In the genomic region with DNA sequence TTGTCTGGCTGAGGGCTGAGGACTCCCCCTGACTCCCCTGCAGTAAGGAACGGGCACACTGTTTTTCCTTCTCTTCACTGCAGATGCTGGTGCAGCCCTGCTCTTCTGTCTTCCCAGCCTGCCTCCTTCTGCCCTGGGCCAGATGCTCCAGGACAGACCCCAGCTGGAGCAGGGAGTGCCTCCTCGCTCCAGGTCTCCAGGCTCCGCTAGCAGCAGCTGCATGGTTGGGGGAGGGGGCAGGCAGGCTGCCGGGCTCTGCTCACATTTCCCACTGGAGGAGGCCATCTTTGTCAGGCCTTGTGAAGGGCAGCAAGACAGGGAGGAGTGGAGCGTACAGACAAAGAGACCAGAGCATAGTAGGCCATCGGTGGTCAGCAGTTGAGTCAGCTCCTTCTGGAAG, we compare ENCODE assay signal across 10 mouse cellular contexts. TPM values are rescaled to one million over a fixed set of nuclear protein-coding genes. Genes with fewer than 3 reads are reported as not detected.
DNase-seq lines count a peak whose midpoint lies in the region; ATAC-seq lines count a peak whose summit lies in the region.
"Had no signal": no experiment of that assay in that cellular context is flagged by ENCODE, and none has a peak within 500 bp of the region (broad histone marks: within the 10 kb centered on the region; RNA-seq: fewer than 3 reads in every experiment).

No protein-coding gene starts in this region.

- H3K9me3 ChIP-seq in embryonic facial prominence, embryonic 13.5 days = no peaks in the 10 kb centered on the region
- no peaks in the 10 kb centered on the region for H3K9me3 ChIP-seq in hindbrain, embryonic 16.5 days (ENCODE audit: control insufficient read depth, low read length)
- H3K9me3 ChIP-seq in neural tube, embryonic 15.5 days (replicated peaks) = no peaks in the 10 kb centered on the region

- H3K36me3 ChIP-seq in embryonic facial prominence, embryonic 13.5 days = no peaks in the 10 kb centered on the region
- peaks cover 29% of the 10 kb centered on the region for H3K36me3 ChIP-seq in hindbrain, embryonic 16.5 days (ENCODE audit: control insufficient read depth, insufficient read depth, low read length)
- H3K36me3 ChIP-seq in neural tube, embryonic 15.5 days = peaks cover 34% of the 10 kb centered on the region

- H3K4me2 ChIP-seq in embryonic facial prominence, embryonic 13.5 days = 0 out of 2 replicates have a peak overlapping the region, but pooled peaks have one; percentile 5
- peak overlapping the region; percentile 69 for H3K4me2 ChIP-seq in hindbrain, embryonic 16.5 days (ENCODE audit: low read length)
- peak overlapping the region; percentile 76 for H3K4me2 ChIP-seq in neural tube, embryonic 15.5 days

- WGBS in embryonic facial prominence, embryonic 13.5 days = 21% methylated on average over 6 of the region's 6 CpGs
- WGBS in hindbrain, embryonic 16.5 days = 10% methylated on average over 6 of the region's 6 CpGs
- 9% methylated on average over 6 of the region's 6 CpGs for WGBS in neural tube, embryonic 15.5 days

- H3K4me1 ChIP-seq in embryonic facial prominence, embryonic 13.5 days = peaks cover 15% of the 10 kb centered on the region
- peaks cover 7% of the 10 kb centered on the region for H3K4me1 ChIP-seq in hindbrain, embryonic 16.5 days (ENCODE audit: control insufficient read depth, insufficient read depth, low read depth, low read length)
- H3K4me1 ChIP-seq in neural tube, embryonic 15.5 days = peaks cover 24% of the 10 kb centered on the region

- peaks cover 46% of the 10 kb centered on the region for H3K27me3 ChIP-seq in embryonic facial prominence, embryonic 13.5 days
- H3K27me3 ChIP-seq in hindbrain, embryonic 16.5 days (replicated peaks; ENCODE audit: control insufficient read depth, insufficient read depth, low read length) = peaks cover 2% of the 10 kb centered on the region
- H3K27me3 ChIP-seq in neural tube, embryonic 15.5 days (replicated peaks) = 0 out of 2 replicates have a peak, but pooled peaks cover 2% of the 10 kb centered on the region

- peak; percentile 39 to 52 for DNase-seq in cerebellum, postnatal 14 days
- no peak for DNase-seq in cerebellum, adult 11-12 months
- DNase-seq in kidney, adult 18-20 months = no peak
- DNase-seq: cerebellum, adult 9-11 months had no signal

- H3K4me3 ChIP-seq in embryonic facial prominence, embryonic 13.5 days = no peak overlapping the region
- H3K4me3 ChIP-seq in hindbrain, embryonic 16.5 days (ENCODE audit: low read length) = peak overlapping the region; percentile 50
- peak overlapping the region; percentile 50 for H3K4me3 ChIP-seq in neural tube, embryonic 15.5 days (replicated peaks)

- no peak overlapping the region for H3K27ac ChIP-seq in embryonic facial prominence, embryonic 13.5 days
- H3K27ac ChIP-seq in hindbrain, embryonic 16.5 days (ENCODE audit: low read depth, low read length) = peak overlapping the region; percentile 51
- H3K27ac ChIP-seq in neural tube, embryonic 15.5 days (replicated peaks) = peak overlapping the region; percentile 80

- no peak for ATAC-seq in embryonic facial prominence, embryonic 13.5 days (ENCODE audit: insufficient number of reproducible peaks, insufficient read depth, low FRiP score, low TSS enrichment, low read depth)
- peak; percentile 16; the same call in 1 of the 2 replicates for ATAC-seq in hindbrain, embryonic 16.5 days
- no peak; the same call in 1 of the 2 replicates for ATAC-seq in neural tube, embryonic 15.5 days (ENCODE audit: low FRiP score)
- ATAC-seq in inflammation-experienced regulatory T-cells, adult 6 months = no peak
- no peak for ATAC-seq in cerebellum, adult (ENCODE audit: insufficient number of reproducible peaks, low FRiP score, low TSS enrichment)
- ATAC-seq: intestine, postnatal 0 days had no signal

- no peak overlapping the region for H3K9ac ChIP-seq in embryonic facial prominence, embryonic 13.5 days
- peak overlapping the region; percentile 58 for H3K9ac ChIP-seq in hindbrain, embryonic 16.5 days (ENCODE audit: low read depth, low read length)
- H3K9ac ChIP-seq in neural tube, embryonic 15.5 days (replicated peaks) = peak overlapping the region; percentile 85

RNA-seq across cellular contexts. Expression of a gene that starts 4.4 kb away (rescaled TPM):
- 69.1 and 77.3 TPM in 2 replicates for polyA plus RNA-seq in embryonic facial prominence, embryonic 13.5 days (2015; fragmentation: Nextera tagmentation; extraction: Ambion mirVana)
- 77.6 and 80.6 TPM in 2 replicates for polyA plus RNA-seq in hindbrain, embryonic 16.5 days (2015; fragmentation: Nextera tagmentation; extraction: Ambion mirVana)
- polyA plus RNA-seq in neural tube, embryonic 15.5 days (2015; fragmentation: Nextera tagmentation; extraction: Ambion mirVana) = 72.1 and 78.5 TPM in 2 replicates
- polyA plus RNA-seq in inflammation-experienced regulatory T-cells, adult 6 months (2017; shearing (Covaris generic)) = 10 to 100 TPM; 22.1 to 37.3 (median 31.6) TPM

RNA-seq across cellular contexts. Expression of a gene that starts 4.8 kb away (rescaled TPM):
- 8.4 TPM in 2 replicates for polyA plus RNA-seq in embryonic facial prominence, embryonic 13.5 days (2015; fragmentation: Nextera tagmentation; extraction: Ambion mirVana)
- polyA plus RNA-seq in hindbrain, embryonic 16.5 days (2015; fragmentation: Nextera tagmentation; extraction: Ambion mirVana) = 413 and 454 TPM in 2 replicates
- 385 and 491 TPM in 2 replicates for polyA plus RNA-seq in neural tube, embryonic 15.5 days (2015; fragmentation: Nextera tagmentation; extraction: Ambion mirVana)
- polyA plus RNA-seq in inflammation-experienced regulatory T-cells, adult 6 months (2017; shearing (Covaris generic)) = not detected

RNA-seq across cellular contexts. Expression of a gene that starts 31.4 kb away (rescaled TPM):
- 24.3 and 24.4 TPM in 2 replicates for polyA plus RNA-seq in embryonic facial prominence, embryonic 13.5 days (2015; fragmentation: Nextera tagmentation; extraction: Ambion mirVana)
- 26.8 and 30.2 TPM in 2 replicates for polyA plus RNA-seq in hindbrain, embryonic 16.5 days (2015; fragmentation: Nextera tagmentation; extraction: Ambion mirVana)
- polyA plus RNA-seq in neural tube, embryonic 15.5 days (2015; fragmentation: Nextera tagmentation; extraction: Ambion mirVana) = 31.0 and 34.5 TPM in 2 replicates
- polyA plus RNA-seq in inflammation-experienced regulatory T-cells, adult 6 months (2017; shearing (Covaris generic)) = 10 to 100 TPM in 1 of 3 experiments, 1 to 10 TPM in 2; 4.9 to 10.8 (median 9.7) TPM

RNA-seq across cellular contexts. Expression of a gene that starts 48.2 kb away (rescaled TPM):
- 5.8 and 7.3 TPM in 2 replicates for polyA plus RNA-seq in embryonic facial prominence, embryonic 13.5 days (2015; fragmentation: Nextera tagmentation; extraction: Ambion mirVana)
- 4.4 and 4.9 TPM in 2 replicates for polyA plus RNA-seq in hindbrain, embryonic 16.5 days (2015; fragmentation: Nextera tagmentation; extraction: Ambion mirVana)
- 4.9 and 5.6 TPM in 2 replicates for polyA plus RNA-seq in neural tube, embryonic 15.5 days (2015; fragmentation: Nextera tagmentation; extraction: Ambion mirVana)
- 1 to 10 TPM; 1.6 to 3.3 (median 1.8) TPM for polyA plus RNA-seq in inflammation-experienced regulatory T-cells, adult 6 months (2017; shearing (Covaris generic))

Comparison
In these comparisons a context has a peak if more than half of its experiments do, and no peak if none do; other contexts are left out.
1. DNase-seq: peak in cerebellum, postnatal 14 days (2 of 2); none in cerebellum, adult 11-12 months (single experiment) and kidney, adult 18-20 months (single experiment).
2. H3K4me2 ChIP-seq: peak in every context shown above with its lines; median percentile 76 in neural tube, embryonic 15.5 days; 69 in hindbrain, embryonic 16.5 days; 5 in embryonic facial prominence, embryonic 13.5 days.
3. RNA of a gene that starts 4.8 kb away (polyA plus RNA-seq): 385 to 491 TPM in neural tube, embryonic 15.5 days and 413 to 454 TPM in hindbrain, embryonic 16.5 days; 8.4 TPM in embryonic facial prominence, embryonic 13.5 days and not detected in inflammation-experienced regulatory T-cells, adult 6 months; every median in the first group is over 10 times any median in the second.